Mouse (Mus musculus): ENCODE data around the gene Olfr198. TPM values are rescaled to one million over a fixed set of nuclear protein-coding genes. Genes with fewer than 3 reads are reported as not detected.
"Not testable (repeated sequence)": the region's sequence is repeated elsewhere in the genome, so short reads cannot be mapped to it uniquely, and the experiment has no call there.

Gene Olfr198
- not detected for total RNA-seq (2022)

DNA sequence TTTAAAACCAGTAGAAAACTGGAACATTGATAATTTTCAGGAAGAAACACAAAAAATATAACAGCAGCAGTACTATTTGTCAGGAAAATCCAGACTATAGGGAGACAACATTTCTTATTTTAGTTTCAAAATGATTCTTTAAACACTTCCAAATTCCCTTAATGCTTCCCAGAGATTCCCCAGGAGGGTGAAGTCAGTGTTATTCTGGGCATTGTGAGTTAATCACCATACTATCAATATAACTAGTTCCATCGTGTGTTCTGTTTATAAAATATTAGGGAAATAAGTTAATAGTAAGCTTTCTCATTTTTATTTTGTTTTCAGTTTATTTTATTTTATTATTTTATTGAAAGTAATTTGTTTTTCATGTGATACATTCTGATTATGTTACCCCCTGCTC is at the start of gene Olfr198:
TSS of gene Olfr198 (minus strand) at position 101 of the 400 bp plus-strand sequence.
- not testable (repeated sequence) for DNase-seq (ENCODE audit: low spot score in 2 of 2)

DNA sequence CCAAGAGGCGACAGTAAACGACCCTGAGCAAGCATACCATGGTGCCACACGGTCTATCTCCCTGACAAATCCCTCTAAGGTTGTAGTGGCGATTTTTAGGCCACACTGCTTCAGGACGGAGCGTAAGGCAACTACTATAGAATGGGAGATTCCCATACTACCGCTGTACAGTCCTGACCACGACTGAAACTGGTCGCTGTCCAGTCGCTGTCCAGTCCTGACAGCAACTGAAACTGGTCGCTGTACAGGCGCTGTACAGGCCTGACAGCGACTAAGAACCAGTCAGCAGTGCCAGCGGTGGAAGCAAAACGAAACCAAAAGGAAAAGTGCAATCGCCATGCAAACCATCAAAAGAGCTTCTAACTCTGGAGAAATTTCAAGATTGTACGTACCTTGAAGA is 46.4 kb upstream of the Olfr198 start:
- no peak for DNase-seq (ENCODE audit: low spot score in 2 of 2)

DNA sequence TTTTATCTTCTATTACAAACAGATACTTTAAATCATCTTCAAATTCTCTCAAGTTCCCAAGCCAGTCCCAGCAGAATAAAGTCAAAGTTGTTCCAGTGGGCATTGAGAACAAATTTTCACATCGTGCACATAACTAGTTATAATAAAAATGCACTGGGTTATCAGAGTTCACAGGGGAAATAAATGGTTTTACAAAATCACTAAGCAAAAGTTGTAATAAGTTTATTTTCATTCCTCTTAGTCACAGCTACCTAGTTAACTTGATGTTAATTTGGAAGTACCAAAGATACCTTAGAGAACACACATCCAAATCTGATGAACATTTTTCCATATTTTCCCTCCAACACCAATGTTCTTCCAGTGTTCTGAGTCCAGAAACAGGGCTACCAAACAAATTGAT is 16.3 kb upstream of the Olfr198 start, which contains the start of gene Olfr199:
TSS of gene Olfr199 (minus strand) at position 101 of the 400 bp plus-strand sequence.
- DNase-seq (ENCODE audit: low spot score in 2 of 2) = not testable (repeated sequence)

DNA sequence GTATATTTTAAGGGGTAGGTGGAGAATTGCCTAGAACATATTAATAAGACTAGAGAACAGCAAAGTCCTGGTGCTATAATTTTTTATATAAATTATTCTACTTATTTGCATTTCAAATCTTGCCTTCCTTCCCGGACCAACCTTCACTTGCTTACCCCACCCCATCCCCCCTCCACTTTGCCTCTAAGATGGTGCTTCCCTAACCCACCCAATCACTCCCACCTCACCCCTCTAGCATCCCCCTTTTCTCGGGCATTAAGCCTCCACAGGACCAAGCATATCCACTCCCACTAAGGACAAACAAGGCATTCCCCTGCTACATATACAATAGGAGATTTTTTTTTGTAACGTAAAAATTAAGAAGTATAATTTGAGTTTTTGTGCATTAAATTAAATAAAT is 14.5 kb upstream of the Olfr198 start:
- not testable (repeated sequence) for DNase-seq (ENCODE audit: low spot score in 2 of 2)

DNA sequence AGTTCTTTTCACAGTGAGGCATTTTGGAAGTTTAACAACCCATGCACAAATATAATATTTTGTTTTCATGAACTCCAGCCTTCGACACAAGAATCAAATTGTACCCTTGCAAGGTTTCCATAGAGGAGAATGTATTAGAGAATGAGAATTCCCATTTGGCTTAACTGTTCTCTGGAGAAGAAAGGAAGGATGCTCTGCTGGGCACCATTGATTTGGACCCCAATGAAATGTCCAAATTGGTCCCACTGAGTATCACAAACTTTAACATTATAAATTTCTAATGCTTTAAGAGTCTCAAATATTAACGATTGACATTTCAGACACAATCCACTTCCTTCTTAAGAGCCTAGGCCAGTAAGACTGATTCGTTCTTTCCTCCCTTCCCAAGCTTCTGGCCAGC is 33.0 kb downstream of the Olfr198 start, which contains the start of gene Olfr196:
TSS of gene Olfr196 (minus strand) at position 101 of the 400 bp plus-strand sequence.
- DNase-seq (ENCODE audit: low spot score in 2 of 2) = no peak

- DNase-seq (ENCODE audit: low spot score in 2 of 2) = no peak
Measured at GRCm38 (mm10) chr16:59151996-59152395, 51.3 kb downstream of the Olfr198 start.

Other genes with a start within 250 kb of the Olfr198 start
- gene Olfr183, start 208.2 kb downstream of the Olfr198 start, total RNA-seq (2022) = not detected
- gene Olfr186, start 173.2 kb downstream of the Olfr198 start, total RNA-seq (2022) = not detected
- gene Olfr187, start 163.8 kb downstream of the Olfr198 start, total RNA-seq (2022) = not detected
- not detected for gene Olfr190, start 125.5 kb downstream of the Olfr198 start, total RNA-seq (2022)
- gene Olfr191, start 113.7 kb downstream of the Olfr198 start, total RNA-seq (2022) = not detected
- not detected for gene Olfr193, start 91.7 kb downstream of the Olfr198 start, total RNA-seq (2022)
- not detected for gene Olfr194, start 82.5 kb downstream of the Olfr198 start, total RNA-seq (2022)
- not detected for gene Olfr195, start 56.5 kb downstream of the Olfr198 start, total RNA-seq (2022)
- gene Olfr196, start 33.1 kb downstream of the Olfr198 start, total RNA-seq (2022) = not detected
- gene Olfr199, start 16.2 kb upstream of the Olfr198 start, total RNA-seq (2022) = not detected
- not detected for gene Olfr201, start 69.1 kb upstream of the Olfr198 start, total RNA-seq (2022)
- gene Olfr202, start 83.3 kb upstream of the Olfr198 start, total RNA-seq (2022) = not detected
- not detected for gene Olfr203, start 95.3 kb upstream of the Olfr198 start, total RNA-seq (2022)
- gene Olfr204, start 114.7 kb upstream of the Olfr198 start, total RNA-seq (2022) = under 1 TPM in 1 of 4 experiments, not detected in 3; 0.13 TPM
- gene Olfr205, start 127.6 kb upstream of the Olfr198 start, total RNA-seq (2022) = not detected
- gene Olfr206, start 145.7 kb upstream of the Olfr198 start, total RNA-seq (2022) = not detected
- not detected for gene Olfr209, start 160.5 kb upstream of the Olfr198 start, total RNA-seq (2022)
- gene Gabrr3, start 203.8 kb upstream of the Olfr198 start, total RNA-seq (2022) = under 1 TPM in 3 of 4 experiments, not detected in 1; 0.11 to 0.22 (median 0.11) TPM